Mouse (Mus musculus): ENCODE results near the gene Tor1a. TPM values are rescaled to one million over a fixed set of nuclear protein-coding genes. Genes with fewer than 3 reads are reported as not detected.

Gene Tor1a
- total RNA-seq (2022), result 10 to 100 TPM; 32.6 to 42.3 (median 37.4) TPM

GRCm38 (mm10) chr2:30967352-30968327 is at the start of gene Tor1a:
Tor1a (minus strand) TSS chr2:30967933.
- peak; percentile 80 for DNase-seq

- no peak for DNase-seq
Observed at GRCm38 (mm10) chr2:31013371-31014120, 45.8 kb upstream of the Tor1a start.

GRCm38 (mm10) chr2:31007208-31007607 is 39.5 kb upstream of the Tor1a start:
- no peak for DNase-seq

GRCm38 (mm10) chr2:31006434-31006833 is 38.7 kb upstream of the Tor1a start:
- no peak for DNase-seq

GRCm38 (mm10) chr2:31005453-31005852 is 37.7 kb upstream of the Tor1a start:
- DNase-seq, result no peak

GRCm38 (mm10) chr2:31002857-31003256 is 35.1 kb upstream of the Tor1a start:
- DNase-seq, result no peak

GRCm38 (mm10) chr2:30998443-30999260 is 30.9 kb upstream of the Tor1a start:
- no peak for DNase-seq

GRCm38 (mm10) chr2:30995432-30995996 is 27.8 kb upstream of the Tor1a start:
- no peak for DNase-seq

GRCm38 (mm10) chr2:30994853-30995252 is 27.1 kb upstream of the Tor1a start:
- no peak for DNase-seq

- peak; percentile 69 for DNase-seq
Observed at GRCm38 (mm10) chr2:30990221-30990620, 22.5 kb upstream of the Tor1a start.

GRCm38 (mm10) chr2:30985111-30986020 is 17.6 kb upstream of the Tor1a start:
- DNase-seq, result peak; percentile 86

- no peak for DNase-seq
Observed at GRCm38 (mm10) chr2:30983024-30983423, 15.3 kb upstream of the Tor1a start.

- peak; percentile 100 for DNase-seq
Observed at GRCm38 (mm10) chr2:30981790-30982513, 14.2 kb upstream of the Tor1a start, which contains the start of the genes BC005624 and Usp20. BC005624 (minus strand) TSS chr2:30982201. Usp20 (plus strand) TSS chr2:30982279.

- no peak for DNase-seq
Observed at GRCm38 (mm10) chr2:30966826-30967225, 907 bp downstream of the Tor1a start.

GRCm38 (mm10) chr2:30965627-30966026 is 2.1 kb downstream of the Tor1a start:
- DNase-seq, result no peak

- DNase-seq, result no peak
Observed at GRCm38 (mm10) chr2:30962570-30963254, 5.0 kb downstream of the Tor1a start.

GRCm38 (mm10) chr2:30959856-30960255 is 7.9 kb downstream of the Tor1a start:
- DNase-seq, result peak; percentile 57

- DNase-seq, result no peak
Observed at GRCm38 (mm10) chr2:30958726-30959125, 9.0 kb downstream of the Tor1a start.

GRCm38 (mm10) chr2:30957511-30957910 is 10.2 kb downstream of the Tor1a start:
- no peak for DNase-seq

Measured in adrenal gland, adult 8-10 months (tissue).